Mouse (Mus musculus): Measurements from ENCODE around the gene Nfatc4.

DNA sequence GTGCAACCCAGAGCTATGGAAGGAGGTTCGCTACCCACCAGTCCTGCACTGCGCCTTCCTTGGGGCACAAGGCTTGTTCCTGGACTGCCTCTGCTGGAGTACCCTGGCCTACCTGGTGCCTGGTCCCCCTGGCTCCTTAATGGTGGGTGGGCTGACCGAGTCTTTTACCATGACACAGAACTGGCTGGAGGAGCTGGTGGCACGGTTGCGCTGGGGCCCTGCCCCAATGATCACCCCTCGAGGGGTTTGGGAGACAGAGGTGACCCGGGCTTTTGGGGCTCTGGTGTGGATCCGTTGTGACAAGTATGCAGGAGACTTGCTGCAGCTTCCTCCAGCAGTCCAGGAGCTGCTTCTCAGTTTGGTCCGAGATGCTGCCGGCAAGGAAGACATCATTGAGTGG lies 40.0 kb downstream of the Nfatc4 start:
- TF ChIP-seq MEF2A (IDR thresholded peaks at IDR 0.05; ENCODE audit: borderline replicate concordance, low read depth, low read length) (no peak), USF2 (conservative IDR thresholded peaks at IDR 0.05; ENCODE audit: low read depth, low read length) (no peak), CHD1 (IDR thresholded peaks at IDR 0.05; ENCODE audit: low read depth, low read length) (no peak)

All from CH12.LX (cell line).